Mouse (Mus musculus) ES-Bruce4 (cell line): ENCODE results near the gene Plekhd1. TPM values are rescaled to one million over a fixed set of nuclear protein-coding genes. Genes with fewer than 3 reads are reported as not detected.

ENCODE experiments used
- H3K27ac ChIP-seq: 2 replicates; pipeline ENCODE4 v1.5.1; 2012; ENCODE audit warnings: low read length, inconsistent platforms; ENCODE audit not compliant: insufficient read depth
- H3K27me3 ChIP-seq: 2 replicates; pipeline ENCODE4 v1.6.1; 2012; ENCODE audit warnings: mild to moderate bottlenecking, low read length, inconsistent platforms; ENCODE audit not compliant: control insufficient read depth, poor library complexity, insufficient read depth, severe bottlenecking
- H3K36me3 ChIP-seq: 2 replicates; pipeline ENCODE4 v1.6.1; 2012; ENCODE audit warnings: inconsistent platforms, mild to moderate bottlenecking, low read length, moderate library complexity; ENCODE audit not compliant: control insufficient read depth, poor library complexity, insufficient read depth, severe bottlenecking
- H3K4me1 ChIP-seq: one replicate; pipeline ENCODE4 v1.8.1; 2011; ENCODE audit warnings: low read length; ENCODE audit not compliant: control insufficient read depth, insufficient read depth
- H3K4me3 ChIP-seq: 2 replicates; pipeline ENCODE4 v1.5.1; 2011; ENCODE audit warnings: low read depth, mild to moderate bottlenecking, low read length
- H3K9ac ChIP-seq: 2 replicates; pipeline ENCODE4 v1.6.1; 2012; ENCODE audit warnings: low read depth, mild to moderate bottlenecking, inconsistent platforms; ENCODE audit not compliant: poor library complexity, severe bottlenecking
- H3K9me3 ChIP-seq: replicated peaks from 2 replicates; pipeline ENCODE4 v1.6.1; 2012; ENCODE audit warnings: mild to moderate bottlenecking, low read length, inconsistent platforms; ENCODE audit not compliant: control insufficient read depth, poor library complexity, insufficient read depth, severe bottlenecking
- CTCF ChIP-seq: IDR thresholded peaks from one replicate; pipeline ENCODE4 v1.8.1; 2011; ENCODE audit warnings: low read depth, low read length
- EP300 ChIP-seq: IDR thresholded peaks from 2 replicates; pipeline ENCODE4 v1.6.1; 2011; ENCODE audit warnings: low read depth, low read length; ENCODE audit not compliant: insufficient read depth
- POLR2A ChIP-seq: IDR thresholded peaks from one replicate; pipeline ENCODE4 v1.8.1; 2011; ENCODE audit warnings: low read length; ENCODE audit not compliant: insufficient read depth
- polyA plus RNA-seq: library from polyadenylated mRNA; stranded (reverse); fragments of >200 nt; gene quantifications from 2 replicates; pipeline ENCODE4 v1.2.4, GENCODE M21; 2011; ENCODE audit warnings: low read depth; ENCODE audit not compliant: missing spikeins, insufficient read depth, insufficient read length

Gene Plekhd1
- polyA plus RNA-seq, 1 experiment: 5.3 TPM

DNA sequence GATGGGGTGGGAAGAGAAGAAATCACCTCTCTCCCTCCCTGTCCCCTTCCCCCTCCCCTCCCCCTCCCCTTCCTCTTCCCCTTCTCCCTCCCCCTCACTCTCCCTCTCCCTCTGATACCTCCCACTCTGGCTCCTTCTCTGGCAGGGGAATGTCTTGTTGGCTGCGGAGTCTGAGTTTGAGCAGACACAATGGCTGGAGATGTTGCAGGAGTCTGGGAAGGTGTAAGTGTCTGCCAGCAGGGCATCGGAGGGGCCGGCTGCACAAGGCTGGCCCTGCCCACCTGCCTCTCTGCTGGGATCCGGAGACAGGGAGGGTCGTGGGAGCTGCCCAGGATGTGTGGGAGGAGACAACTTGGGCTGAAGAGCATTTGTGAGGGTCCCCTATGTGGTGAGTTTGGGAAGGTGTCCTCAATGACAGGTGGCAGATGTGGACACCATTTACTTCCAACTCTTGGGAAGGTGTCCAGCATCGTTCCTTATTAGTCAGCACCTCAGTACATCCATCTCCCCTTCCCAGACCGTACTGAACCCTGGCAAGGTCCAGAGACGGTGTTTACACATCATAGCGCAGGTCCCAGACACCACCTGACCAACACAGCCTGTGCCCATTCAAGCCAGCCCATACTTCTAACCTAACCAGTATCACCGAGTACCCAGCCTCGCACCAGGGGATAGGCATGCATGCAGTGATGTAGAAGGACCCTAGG lies 14.0 kb downstream of the Plekhd1 start:
- no peaks in the 10 kb centered on the region for H3K4me1 ChIP-seq
- H3K27ac ChIP-seq: no peak overlapping the region
- no peak overlapping the region for H3K9ac ChIP-seq
- H3K9me3 ChIP-seq: no peaks in the 10 kb centered on the region
- TF ChIP-seq POLR2A (no peak), EP300 (no peak), CTCF (no peak)
- H3K27me3 ChIP-seq: no peaks in the 10 kb centered on the region
- H3K4me3 ChIP-seq: no peak overlapping the region
- H3K36me3 ChIP-seq: no peaks in the 10 kb centered on the region

DNA sequence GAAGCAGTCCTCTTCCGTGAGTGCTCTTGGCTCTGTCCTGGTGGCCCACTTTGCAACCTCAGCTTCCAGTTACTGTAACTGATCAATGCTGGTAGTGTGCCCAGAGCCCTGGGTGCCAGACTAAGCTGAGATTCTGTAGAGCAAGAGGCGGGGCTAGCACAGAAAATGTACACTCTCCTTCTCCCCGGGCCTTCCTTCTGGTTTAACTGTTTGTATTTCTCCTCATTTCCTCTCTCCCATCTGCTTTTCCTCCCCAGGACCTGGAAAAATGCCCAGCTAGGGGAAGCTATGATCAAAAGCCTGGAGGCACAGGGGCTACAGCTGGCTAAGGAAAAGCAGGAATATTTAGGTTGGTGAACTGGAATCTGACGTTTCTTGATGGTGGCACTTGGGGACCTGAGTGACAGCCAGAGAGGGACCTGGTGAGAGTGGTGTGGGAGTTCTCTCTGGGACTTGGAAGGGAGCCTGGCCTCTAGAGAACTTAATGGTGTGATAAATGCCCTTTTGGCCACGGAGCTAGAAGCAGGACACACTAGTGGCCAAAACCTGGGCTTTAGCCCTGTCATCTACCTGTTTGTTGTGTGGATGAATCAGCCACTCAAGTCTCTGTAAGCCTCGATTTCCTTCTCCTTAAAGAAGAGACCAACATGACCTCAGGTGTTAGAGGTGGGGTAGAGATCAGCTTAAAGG lies 14.7 kb downstream of the Plekhd1 start:
- H3K27ac ChIP-seq: no peak overlapping the region
- H3K4me1 ChIP-seq: no peaks in the 10 kb centered on the region
- TF ChIP-seq POLR2A (no peak), CTCF (no peak), EP300 (no peak)
- no peaks in the 10 kb centered on the region for H3K27me3 ChIP-seq
- H3K9me3 ChIP-seq: no peaks in the 10 kb centered on the region
- no peaks in the 10 kb centered on the region for H3K36me3 ChIP-seq
- H3K4me3 ChIP-seq: no peak overlapping the region
- H3K9ac ChIP-seq: no peak overlapping the region

DNA sequence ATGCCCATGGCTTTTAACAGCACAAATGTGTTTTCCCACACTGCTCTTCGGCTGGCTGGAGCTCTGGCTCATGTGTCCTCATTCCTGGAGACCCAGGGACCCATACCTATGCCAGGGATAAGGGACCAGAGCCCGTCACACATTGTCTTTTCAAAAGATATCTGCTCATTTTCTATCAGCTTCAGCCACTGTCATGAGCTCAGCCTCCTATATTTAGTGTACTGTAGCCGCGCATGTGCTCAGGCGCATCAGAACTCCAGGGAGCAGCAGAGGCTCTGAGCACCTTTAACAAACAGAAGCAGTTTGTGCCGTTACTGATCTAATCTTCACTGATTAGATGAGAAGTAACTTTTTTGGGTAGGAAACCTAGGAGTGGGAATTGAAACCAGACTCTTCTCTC lies 23.5 kb downstream of the Plekhd1 start:
- Histone ChIP-seq H3K4me1 (peaks cover 2% of the 10 kb centered on the region), H3K4me3 (no peak overlapping the region), H3K27ac (no peak overlapping the region), H3K27me3 (no peaks in the 10 kb centered on the region), H3K36me3 (no peaks in the 10 kb centered on the region), H3K9ac (no peak overlapping the region), H3K9me3 (no peaks in the 10 kb centered on the region)
- TF ChIP-seq EP300: no peak
- TF ChIP-seq POLR2A: no peak
- TF ChIP-seq CTCF: no peak

DNA sequence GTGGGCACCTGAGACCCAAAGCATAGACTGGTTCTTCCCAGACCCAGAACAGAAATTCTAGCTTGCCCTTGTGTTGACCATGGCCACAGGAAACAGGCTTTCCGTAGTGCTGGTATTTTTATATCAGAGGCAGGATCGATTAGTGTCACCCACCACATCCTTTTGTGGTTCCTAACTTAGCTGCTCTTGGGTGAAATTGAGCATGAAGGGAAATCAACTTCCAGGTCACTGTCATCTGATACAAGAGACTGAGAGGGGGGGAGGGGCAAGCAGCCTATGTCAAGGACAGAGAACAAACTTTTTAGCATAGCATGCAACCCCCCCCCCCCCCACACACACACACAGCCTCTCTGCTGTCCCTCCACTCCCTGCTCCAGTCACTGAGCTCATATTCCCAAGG lies 26.8 kb downstream of the Plekhd1 start:
- Histone ChIP-seq H3K36me3 (no peaks in the 10 kb centered on the region), H3K9ac (no peak overlapping the region), H3K4me3 (no peak overlapping the region), H3K4me1 (peaks cover 2% of the 10 kb centered on the region), H3K9me3 (no peaks in the 10 kb centered on the region), H3K27me3 (no peaks in the 10 kb centered on the region), H3K27ac (no peak overlapping the region)
- no peak for TF ChIP-seq CTCF
- TF ChIP-seq POLR2A: no peak
- no peak for TF ChIP-seq EP300

DNA sequence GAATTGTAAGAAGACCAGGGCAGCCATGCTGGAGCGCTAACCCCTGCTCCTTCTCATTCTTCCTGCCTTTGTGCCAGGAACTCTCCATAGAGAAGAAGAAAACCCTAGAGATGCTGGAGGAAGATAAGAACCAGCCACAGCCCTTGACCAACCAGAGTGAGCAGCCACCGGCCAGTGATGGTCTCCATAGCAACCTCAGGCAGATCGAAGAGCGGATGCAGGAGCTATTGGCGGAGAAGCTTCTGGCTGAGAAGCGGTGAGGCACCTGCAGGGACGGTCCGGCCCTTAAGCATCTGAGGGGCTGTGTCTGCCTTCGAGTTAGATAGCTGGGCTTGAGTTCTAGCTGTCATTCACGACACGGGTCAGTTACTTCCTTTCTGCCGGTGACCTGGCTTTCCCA lies 28.1 kb downstream of the Plekhd1 start:
- Histone ChIP-seq H3K9me3 (no peaks in the 10 kb centered on the region), H3K4me3 (peak overlapping the region; percentile 74), H3K36me3 (no peaks in the 10 kb centered on the region), H3K9ac (peak overlapping the region; percentile 60; the same call in 1 of the 2 replicates), H3K27me3 (no peaks in the 10 kb centered on the region), H3K27ac (no peak overlapping the region), H3K4me1 (no peaks in the 10 kb centered on the region)
- TF ChIP-seq POLR2A (no peak), CTCF (no peak), EP300 (no peak)

DNA sequence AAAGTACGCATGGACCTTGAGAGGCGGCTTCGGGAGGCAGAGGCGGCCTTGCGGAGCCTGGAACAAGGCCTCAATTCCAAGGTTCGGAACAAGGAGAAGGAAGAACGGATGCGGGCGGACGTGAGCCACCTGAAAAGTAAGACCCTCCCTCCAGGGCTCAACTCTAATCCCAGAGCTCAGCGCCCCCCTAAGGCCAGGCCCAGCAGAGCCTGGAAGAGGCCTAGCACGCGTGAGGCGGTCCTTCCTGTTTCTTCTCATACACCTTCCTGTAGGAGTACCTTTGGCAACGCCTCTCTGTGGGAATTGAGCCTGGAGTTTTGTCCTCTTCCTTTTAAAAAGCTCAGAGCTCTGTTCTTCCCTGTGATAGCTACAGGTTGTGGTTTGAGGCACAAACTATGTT lies 29.1 kb downstream of the Plekhd1 start:
- Histone ChIP-seq H3K27ac (peak overlapping the region; percentile 4; the same call in 1 of the 2 replicates), H3K4me3 (peak overlapping the region; percentile 74), H3K9ac (peak overlapping the region; percentile 60), H3K36me3 (no peaks in the 10 kb centered on the region), H3K4me1 (no peaks in the 10 kb centered on the region), H3K9me3 (no peaks in the 10 kb centered on the region), H3K27me3 (no peaks in the 10 kb centered on the region)
- TF ChIP-seq EP300 (peak; percentile 23; the same call in 1 of the 2 replicates), POLR2A (peak; percentile 87), CTCF (peak; percentile 76)
